Mouse (Mus musculus) urinary bladder, adult 18-20 months (tissue): ENCODE results near the gene Haspin.

Experiments
- DNase-seq, 2 experiments: peaks; one replicate each; pipeline ENCODE4 v3.0.0; 2022; ENCODE audit warnings: low spot score in 2 of 2, mixed read lengths in 2 of 2

Haspin gene

DNA sequence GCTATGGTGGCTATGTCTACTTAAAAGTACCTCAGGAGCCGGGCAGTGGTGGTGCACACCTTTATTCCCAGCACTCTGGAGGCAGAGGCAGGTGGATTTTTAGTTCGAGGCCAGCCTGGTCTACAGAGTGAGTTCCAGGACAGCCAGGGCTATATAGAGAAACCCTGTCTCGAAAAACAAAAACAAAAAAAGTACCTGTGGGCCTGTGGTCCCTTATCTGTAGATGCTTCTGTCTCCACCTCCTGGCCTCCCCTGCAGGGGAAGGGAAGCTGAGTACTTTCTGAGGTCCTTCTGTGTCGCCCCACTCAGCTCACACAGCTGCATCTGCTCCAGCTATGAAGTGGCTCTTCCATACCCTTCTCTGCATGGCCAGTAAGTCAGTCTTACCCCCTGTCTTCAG is 47.8 kb downstream of the Haspin start, which contains the start of gene Itgae:
TSS of gene Itgae (plus strand) at position 301 of the 400 bp plus-strand sequence.
- no peak for DNase-seq

DNA sequence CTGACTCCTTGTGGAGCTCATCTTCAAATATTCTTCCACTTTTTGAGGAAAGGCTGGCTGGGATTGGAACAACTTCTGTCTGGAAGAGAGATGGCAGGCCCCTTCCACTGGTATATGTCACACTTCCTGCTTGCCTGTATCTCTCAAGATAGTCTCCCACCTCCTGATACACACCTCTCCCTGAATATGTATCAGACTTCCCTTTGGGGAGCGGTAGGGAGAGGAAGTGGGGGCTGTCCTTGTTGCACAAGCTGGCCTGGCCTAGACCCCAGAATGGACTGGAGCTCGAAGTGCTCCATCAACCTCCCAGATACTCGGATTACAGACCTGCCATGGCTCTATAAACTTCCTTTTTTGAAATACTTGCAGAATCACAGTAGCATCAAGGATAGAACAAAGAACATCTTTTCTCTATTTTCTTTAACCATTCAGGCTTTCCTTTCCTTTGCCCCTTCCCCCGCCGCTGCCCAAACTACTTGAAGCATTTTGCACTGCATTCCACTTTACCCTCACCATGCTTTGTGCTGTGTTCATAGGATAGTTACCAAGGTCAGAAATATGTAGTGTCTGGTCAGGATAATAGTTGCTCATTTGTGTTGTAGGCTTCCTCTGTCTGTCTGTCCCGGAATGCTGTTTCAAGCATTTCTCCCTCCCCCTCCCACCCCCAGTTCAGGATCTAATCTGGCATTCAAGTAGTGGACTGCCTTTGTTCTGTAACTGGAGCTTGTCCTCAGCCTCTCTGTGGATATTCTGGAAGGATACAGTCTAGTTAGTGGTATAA is 50.2 kb downstream of the Haspin start:
- no peak for DNase-seq
